Mouse (Mus musculus) thymus, adult 2 months (tissue): Measurements from ENCODE around the gene Nck1.

ENCODE experiments used
- CTCF ChIP-seq: fragments of 200-500 bp; IDR thresholded peaks from 2 replicates; pipeline ENCODE4 v1.5.1; 2012; ENCODE audit warnings: mild to moderate bottlenecking, control low read depth, low read length, moderate library complexity, borderline replicate concordance; ENCODE audit not compliant: control insufficient read depth, poor library complexity, insufficient read depth; ENCODE audit errors: extremely low read depth
- POLR2A ChIP-seq: fragments of 200-500 bp; IDR thresholded peaks from 2 replicates; pipeline ENCODE4 v1.6.1; 2012; ENCODE audit warnings: mild to moderate bottlenecking, low read length, control low read depth, moderate library complexity; ENCODE audit not compliant: control insufficient read depth, poor library complexity, insufficient read depth; ENCODE audit errors: extremely low read depth

DNA sequence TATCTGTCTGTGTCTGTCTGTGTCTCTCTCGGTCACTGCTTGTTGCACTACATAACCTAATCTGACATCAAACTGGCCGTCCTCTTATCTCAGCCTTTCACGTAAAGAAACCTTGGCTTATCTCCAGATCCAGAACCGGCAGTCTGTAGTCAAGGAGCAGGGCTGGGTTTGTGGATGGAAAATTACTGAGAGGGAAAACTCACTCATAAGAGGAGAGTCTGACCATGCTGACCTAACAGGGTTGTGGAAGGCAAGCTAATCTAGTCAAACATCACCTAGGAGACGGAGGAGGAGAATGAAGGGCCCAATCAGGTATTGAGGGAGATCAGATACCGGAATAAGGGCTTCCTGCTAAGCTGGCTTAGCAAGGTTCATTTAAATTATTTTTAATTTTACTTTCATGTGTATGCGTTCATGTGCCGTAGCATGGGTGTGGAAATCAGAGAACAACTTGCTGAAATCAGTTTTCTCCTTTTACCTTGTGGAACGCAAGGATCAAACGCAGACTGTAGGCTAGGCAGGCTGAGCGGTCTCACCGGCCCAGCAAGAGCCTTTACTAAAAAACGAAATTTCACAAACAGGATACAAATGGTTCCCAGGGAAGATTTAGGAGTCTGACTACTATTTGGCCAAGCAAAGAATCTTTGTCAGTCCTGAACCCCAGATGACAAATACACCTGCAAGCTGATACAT is 37.1 kb upstream of the Nck1 start:
- no peak for TF ChIP-seq CTCF
- no peak for TF ChIP-seq POLR2A
